Mouse (Mus musculus) ES-E14 (cell line): ENCODE measurements around the gene Srr.

Source experiments
- CHD2 ChIP-seq: IDR thresholded peaks from 2 replicates; pipeline ENCODE4 v1.6.1; 2014; ENCODE audit warnings: mild to moderate bottlenecking, low read depth, low read length, inconsistent platforms
- MAFK ChIP-seq: IDR thresholded peaks from 2 replicates; pipeline ENCODE4 v1.6.1; 2014; ENCODE audit warnings: mild to moderate bottlenecking, low read depth, low read length, inconsistent platforms; ENCODE audit not compliant: insufficient read depth
- ZC3H11A ChIP-seq: IDR thresholded peaks from 2 replicates; pipeline ENCODE4 v1.6.1; 2012; ENCODE audit warnings: low read depth, mild to moderate bottlenecking, inconsistent platforms, low read length, borderline replicate concordance
- ZNF384 ChIP-seq: IDR thresholded peaks from 2 replicates; pipeline ENCODE4 v1.6.1; 2012; ENCODE audit warnings: low read depth, low read length, inconsistent platforms

DNA sequence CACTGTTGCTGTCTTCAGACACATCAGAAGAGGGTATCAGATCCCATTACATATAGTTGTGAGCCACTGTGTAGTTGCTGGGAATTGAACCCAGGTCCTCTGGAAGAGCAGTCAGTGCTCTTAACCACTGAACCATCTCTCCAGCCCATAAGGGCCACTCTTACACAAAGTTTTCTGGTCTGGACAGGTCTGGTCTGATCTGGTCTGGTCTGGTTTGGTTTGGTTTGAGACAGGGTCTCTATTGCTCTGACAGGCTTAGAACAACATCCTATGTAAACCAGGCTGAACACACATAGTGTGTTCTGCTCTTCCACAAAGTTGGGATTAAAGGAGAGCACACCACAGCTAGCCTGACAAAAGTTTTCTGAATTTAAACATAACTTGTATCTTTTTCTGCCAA, 30.3 kb upstream of the Srr start:
- TF ChIP-seq ZC3H11A (no peak), ZNF384 (no peak), CHD2 (no peak), MAFK (no peak)
